Mouse (Mus musculus): ENCODE data around the gene Kif28.

- TF ChIP-seq CTCF (IDR thresholded peaks at IDR 0.05; ENCODE audit: low read depth, low read length) (no peak), POLR2A (IDR thresholded peaks at IDR 0.05; ENCODE audit: borderline replicate concordance, low read depth, low read length) (no peak)
Measured at GRCm38 (mm10) chr1:179709390-179709789, 35.7 kb downstream of the Kif28 start.

Measured in bone marrow macrophage, adult 2 months (primary cell).